Mouse (Mus musculus) testis, adult 2 months (tissue): ENCODE results near the gene Plcb1. TPM values are rescaled to one million over a fixed set of nuclear protein-coding genes. Genes with fewer than 3 reads are reported as not detected.

Experiments
- H3K27ac ChIP-seq: fragments of 200-500 bp; 2 replicates; pipeline ENCODE4 v1.5.1; 2012; ENCODE audit warnings: low read depth, low read length; ENCODE audit not compliant: control insufficient read depth, insufficient read depth
- H3K27me3 ChIP-seq: fragments of 200-500 bp; 2 replicates; pipeline ENCODE4 v1.6.1; 2012; ENCODE audit warnings: mild to moderate bottlenecking, low read length, moderate library complexity; ENCODE audit not compliant: control insufficient read depth, insufficient read depth
- H3K36me3 ChIP-seq: fragments of 200-500 bp; 2 replicates; pipeline ENCODE4 v1.6.1; 2012; ENCODE audit warnings: mild to moderate bottlenecking, low read length; ENCODE audit not compliant: control insufficient read depth, insufficient read depth
- H3K4me1 ChIP-seq: fragments of 200-500 bp; 2 replicates; pipeline ENCODE4 v1.6.1; 2012; ENCODE audit warnings: low read length; ENCODE audit not compliant: control insufficient read depth, insufficient read depth
- H3K4me3 ChIP-seq: fragments of 200-500 bp; 2 replicates; pipeline ENCODE4 v1.5.1; 2012; ENCODE audit warnings: low read depth, mild to moderate bottlenecking, low read length, moderate library complexity, mixed read lengths; ENCODE audit not compliant: control insufficient read depth
- CTCF ChIP-seq: fragments of 200-500 bp; IDR thresholded peaks from 2 replicates; pipeline ENCODE4 v1.5.1; 2012; ENCODE audit warnings: low read depth, mild to moderate bottlenecking, inconsistent platforms, low read length, moderate library complexity; ENCODE audit not compliant: control insufficient read depth, insufficient read depth, insufficient replicate concordance
- POLR2A ChIP-seq: fragments of 200-500 bp; IDR thresholded peaks from 2 replicates; pipeline ENCODE4 v1.6.1; 2012; ENCODE audit warnings: low read depth, mild to moderate bottlenecking, inconsistent platforms, low read length, moderate library complexity; ENCODE audit not compliant: control insufficient read depth
- polyA plus RNA-seq: library from polyadenylated mRNA; depleted of rRNA; stranded (reverse); fragments of >200 nt; gene quantifications from 2 replicates; pipeline ENCODE4 v1.2.3, GENCODE M21; 2012

Plcb1 gene
- polyA plus RNA-seq, 1 experiment: 0.90 TPM

DNA sequence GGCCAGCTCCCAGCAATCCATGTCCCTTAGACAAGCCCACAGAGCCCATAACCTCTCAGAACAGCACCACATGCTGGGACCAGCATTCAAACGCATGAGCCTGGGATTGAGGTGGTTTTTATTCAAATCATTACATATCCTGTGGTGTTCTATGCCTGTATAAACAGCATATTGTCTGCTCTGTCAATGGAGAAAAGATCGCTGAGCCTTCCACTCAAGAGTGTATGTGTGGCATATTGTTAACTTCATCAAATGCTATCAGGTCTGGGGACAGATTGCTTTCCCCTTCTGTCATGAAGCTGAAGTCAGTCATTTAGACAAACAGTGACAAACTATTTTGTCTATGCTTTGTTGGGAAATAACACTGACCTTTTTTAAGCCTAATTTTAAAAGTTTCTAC is 322.7 kb downstream of the Plcb1 start:
- Histone ChIP-seq H3K36me3 (no peaks in the 10 kb centered on the region), H3K27ac (no peak overlapping the region), H3K27me3 (no peaks in the 10 kb centered on the region), H3K4me1 (no peaks in the 10 kb centered on the region), H3K4me3 (no peak overlapping the region)
- TF ChIP-seq POLR2A (no peak), CTCF (no peak)

DNA sequence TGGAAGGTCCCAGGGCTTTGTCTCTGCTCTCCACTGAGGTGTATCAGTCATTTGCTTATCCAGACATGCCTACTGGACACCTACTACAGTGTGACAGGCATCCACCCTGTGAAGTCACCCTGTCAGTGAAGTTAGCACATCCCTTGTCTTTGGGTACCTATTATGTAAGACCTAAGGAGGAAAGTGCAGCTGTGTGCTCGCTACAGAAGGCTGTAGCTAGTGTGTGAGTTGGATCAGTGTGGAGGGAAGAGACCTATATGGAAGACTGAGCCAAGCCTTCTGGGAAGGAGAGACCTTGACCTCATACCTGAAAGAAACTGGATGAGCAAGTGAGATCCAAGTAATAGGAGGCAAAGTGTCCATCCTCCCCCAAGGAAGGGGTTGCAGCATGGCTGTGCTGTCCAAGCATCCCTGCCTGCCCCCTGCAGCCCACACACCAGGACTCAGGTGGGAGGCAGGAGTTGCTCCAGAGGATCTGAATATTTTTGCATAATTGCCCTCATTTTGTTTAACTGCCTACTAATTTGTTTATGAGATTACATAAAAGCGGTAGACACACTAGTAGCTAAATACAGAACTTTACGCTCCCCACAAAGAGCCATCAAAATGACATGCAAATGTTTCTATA is 328.7 kb downstream of the Plcb1 start:
- Histone ChIP-seq H3K4me3 (no peak overlapping the region), H3K4me1 (no peaks in the 10 kb centered on the region), H3K27ac (no peak overlapping the region), H3K27me3 (no peaks in the 10 kb centered on the region), H3K36me3 (no peaks in the 10 kb centered on the region)
- TF ChIP-seq CTCF (no peak), POLR2A (no peak)

DNA sequence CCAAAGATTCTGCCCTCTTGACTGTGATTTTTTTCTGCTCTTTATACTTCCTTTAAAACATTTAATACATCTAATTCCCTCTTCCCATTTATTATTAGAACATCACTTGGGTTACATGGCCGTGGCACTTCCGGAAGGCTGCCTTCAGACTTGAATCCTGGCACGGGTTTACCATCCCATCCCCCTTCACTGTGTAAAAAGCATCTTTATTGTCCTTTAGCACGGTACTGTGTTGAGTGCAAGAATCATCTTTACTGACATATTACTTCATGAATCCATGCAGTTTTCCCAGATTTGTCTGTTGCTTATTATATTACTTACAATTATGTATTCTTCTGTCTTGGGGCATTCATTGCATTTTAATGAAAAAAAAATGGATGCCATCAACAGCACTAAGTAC is 337.2 kb downstream of the Plcb1 start:
- Histone ChIP-seq H3K4me3 (no peak overlapping the region), H3K27me3 (no peaks in the 10 kb centered on the region), H3K36me3 (no peaks in the 10 kb centered on the region), H3K27ac (no peak overlapping the region), H3K4me1 (no peaks in the 10 kb centered on the region)
- TF ChIP-seq CTCF (no peak), POLR2A (no peak)

DNA sequence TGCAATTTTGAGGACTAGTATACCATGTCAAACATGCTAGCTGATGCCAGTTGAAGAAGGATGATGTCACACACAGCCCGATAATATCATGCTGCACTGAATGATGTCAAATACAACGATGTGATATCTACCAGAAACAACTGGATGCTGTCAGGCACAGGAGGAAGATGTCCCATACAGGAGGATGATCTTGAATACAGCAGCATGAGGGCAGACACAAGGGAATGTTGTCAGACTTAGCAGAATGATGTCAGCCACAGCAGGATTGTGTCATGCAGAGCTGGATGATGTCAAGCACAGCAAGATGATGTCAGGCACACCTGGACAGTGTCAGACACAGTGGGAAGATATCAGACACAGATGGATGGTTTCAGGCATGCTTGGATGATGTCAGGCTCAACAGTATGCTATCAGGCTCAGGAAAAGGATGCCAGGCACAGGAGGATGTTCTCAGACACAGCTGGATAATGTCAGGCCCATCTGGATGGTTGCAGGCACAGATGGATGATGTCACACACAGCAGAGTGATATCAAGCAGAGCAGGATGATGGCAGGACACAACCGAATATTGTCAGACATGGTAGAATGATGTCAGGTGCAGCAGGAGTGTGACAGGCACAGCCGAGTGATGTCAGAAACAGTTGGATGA is 338.0 kb downstream of the Plcb1 start:
- Histone ChIP-seq H3K4me1 (no peaks in the 10 kb centered on the region), H3K27ac (no peak overlapping the region), H3K4me3 (no peak overlapping the region), H3K36me3 (no peaks in the 10 kb centered on the region), H3K27me3 (no peaks in the 10 kb centered on the region)
- TF ChIP-seq POLR2A: no peak
- no peak for TF ChIP-seq CTCF

DNA sequence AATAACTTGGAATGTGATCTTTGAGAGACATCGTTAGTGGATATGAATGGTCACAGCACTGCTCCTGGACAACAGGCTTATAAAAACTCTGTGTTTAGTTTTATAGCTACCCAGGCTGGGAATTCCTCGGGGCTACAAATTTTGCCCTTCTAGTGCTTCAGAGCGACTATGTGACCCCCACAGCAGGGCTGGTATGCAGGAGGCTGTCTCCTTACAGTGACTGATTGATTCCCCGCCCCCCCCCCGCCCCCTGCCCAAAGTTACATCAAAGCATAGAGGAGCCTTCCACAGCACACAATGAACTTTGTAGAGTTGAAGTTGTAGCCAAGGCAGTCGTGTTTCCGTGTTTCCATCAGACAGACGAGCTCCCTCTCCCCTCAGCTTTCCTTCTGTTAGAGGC is 354.7 kb downstream of the Plcb1 start:
- no peak overlapping the region for H3K4me3 ChIP-seq
- TF ChIP-seq CTCF (no peak), POLR2A (no peak)
- no peak overlapping the region for H3K27ac ChIP-seq
- no peaks in the 10 kb centered on the region for H3K36me3 ChIP-seq
- no peaks in the 10 kb centered on the region for H3K4me1 ChIP-seq
- no peaks in the 10 kb centered on the region for H3K27me3 ChIP-seq

DNA sequence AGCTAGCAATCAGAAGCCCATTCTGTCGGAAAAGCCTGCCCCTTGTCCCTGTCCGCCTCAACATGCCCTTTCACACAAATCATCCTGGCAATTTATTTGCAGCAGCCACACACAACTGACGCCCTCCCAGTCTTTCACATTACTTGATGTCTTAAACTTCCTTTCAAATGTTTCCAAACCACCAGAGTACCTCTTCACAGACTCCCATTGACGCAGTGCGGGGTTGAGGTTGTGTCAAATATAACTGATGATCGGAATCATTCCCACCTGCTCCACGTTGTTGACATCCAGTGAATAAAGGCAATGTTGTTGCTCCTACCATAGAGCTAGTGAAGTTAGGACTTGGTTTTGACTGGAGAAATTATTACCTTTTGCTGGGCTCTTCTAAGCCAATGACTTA is 366.4 kb downstream of the Plcb1 start:
- Histone ChIP-seq H3K27me3 (no peaks in the 10 kb centered on the region), H3K4me1 (no peaks in the 10 kb centered on the region), H3K27ac (no peak overlapping the region), H3K36me3 (no peaks in the 10 kb centered on the region), H3K4me3 (no peak overlapping the region)
- TF ChIP-seq POLR2A (no peak), CTCF (no peak)

DNA sequence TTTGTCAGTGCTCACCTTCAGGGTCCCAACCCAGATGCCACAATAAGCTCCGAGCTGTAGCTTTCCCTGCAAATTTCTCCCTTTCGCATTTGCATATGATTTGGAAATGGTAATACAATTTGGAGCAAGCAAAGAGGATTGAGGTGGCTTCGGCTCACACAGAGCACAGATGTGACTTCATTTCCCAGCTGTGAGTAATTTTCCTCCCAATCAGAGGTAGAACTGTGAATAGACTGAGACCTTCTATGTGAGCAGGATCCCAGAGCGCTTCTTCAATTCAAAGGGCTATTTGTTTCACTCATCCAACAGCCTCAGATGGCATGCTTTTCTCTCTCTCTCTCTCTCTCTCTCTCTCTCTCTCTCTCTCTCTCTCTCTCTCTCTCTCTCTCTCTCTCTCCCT is 367.4 kb downstream of the Plcb1 start:
- Histone ChIP-seq H3K27me3 (no peaks in the 10 kb centered on the region), H3K4me1 (no peaks in the 10 kb centered on the region), H3K36me3 (no peaks in the 10 kb centered on the region), H3K4me3 (no peak overlapping the region), H3K27ac (no peak overlapping the region)
- TF ChIP-seq POLR2A: no peak
- TF ChIP-seq CTCF: no peak
